24 mouse cellular contexts compared by ENCODE assay signal in the genomic region with DNA sequence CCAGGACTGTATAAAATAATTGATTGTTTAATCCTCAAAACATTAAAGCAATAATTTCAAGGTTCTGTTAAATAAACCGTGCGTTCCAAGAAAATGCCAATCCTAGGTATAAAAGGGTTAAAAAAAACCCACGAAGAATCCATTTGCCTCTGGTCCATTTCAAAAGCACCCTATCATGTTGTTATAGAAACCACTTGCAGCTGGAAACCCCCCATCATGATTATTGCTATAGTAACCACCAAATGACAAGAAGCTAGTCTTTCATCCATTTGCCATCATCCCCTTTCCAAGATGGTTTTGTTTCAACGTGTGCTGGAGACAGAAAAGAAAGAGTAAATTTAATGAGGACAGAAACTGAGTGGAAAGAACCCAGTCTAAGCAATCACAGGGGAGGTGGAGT. TPM values are rescaled to one million over a fixed set of nuclear protein-coding genes. Genes with fewer than 3 reads are reported as not detected.
DNase-seq lines count a peak whose midpoint lies in the region; ATAC-seq and TF ChIP-seq lines count a peak whose summit lies in the region.
"Had no signal": no experiment of that assay in that cellular context is flagged by ENCODE, and none has a peak within 500 bp of the region (broad histone marks: within the 10 kb centered on the region; RNA-seq: fewer than 3 reads in every experiment).

No protein-coding gene starts in this region.

- H3K27me3 ChIP-seq in forebrain, embryonic 14.5 days (replicated peaks; ENCODE audit: control insufficient read depth, insufficient read depth, low read length) = no peaks in the 10 kb centered on the region
- no peaks in the 10 kb centered on the region for H3K27me3 ChIP-seq in forebrain, embryonic 11.5 days (ENCODE audit: control insufficient read depth, insufficient read depth, low read length)
- no peaks in the 10 kb centered on the region for H3K27me3 ChIP-seq in midbrain, embryonic 11.5 days (ENCODE audit: control insufficient read depth, insufficient read depth, low read length)
- no peaks in the 10 kb centered on the region for H3K27me3 ChIP-seq in midbrain, embryonic 10.5 days (ENCODE audit: low read depth, poor library complexity, severe bottlenecking)
- no peaks in the 10 kb centered on the region for H3K27me3 ChIP-seq in midbrain, embryonic 16.5 days (ENCODE audit: control insufficient read depth, insufficient read depth, low read depth, low read length)
- H3K27me3 ChIP-seq in midbrain, embryonic 15.5 days (replicated peaks) = no peaks in the 10 kb centered on the region
- H3K27me3 ChIP-seq in midbrain, postnatal 0 days (ENCODE audit: insufficient read depth, low read length) = no peaks in the 10 kb centered on the region
- H3K27me3 ChIP-seq: embryonic facial prominence, embryonic 12.5 days; forebrain, embryonic 12.5 days; forebrain, embryonic 15.5 days had no signal

- no peak for ATAC-seq in forebrain, embryonic 14.5 days
- no peak for ATAC-seq in forebrain, embryonic 11.5 days (replicated peaks; ENCODE audit: low FRiP score)
- peak; percentile 47; the same call in 1 of the 2 replicates for ATAC-seq in midbrain, embryonic 11.5 days (ENCODE audit: low FRiP score)
- ATAC-seq in midbrain, embryonic 16.5 days = 0 out of 2 replicates have a peak, but pooled peaks have one; percentile 14
- no peak for ATAC-seq in midbrain, embryonic 15.5 days (replicated peaks)
- ATAC-seq in midbrain, postnatal 0 days (ENCODE audit: low FRiP score) = no peak
- ATAC-seq: forebrain, embryonic 15.5 days; forebrain, postnatal 0 days had no signal

- peak; percentile 69 for DNase-seq in forebrain, embryonic 14.5 days (ENCODE audit: low spot score)
- no peak for DNase-seq in forebrain, embryonic 11.5 days (ENCODE audit: low spot score)
- DNase-seq in midbrain, embryonic 11.5 days (ENCODE audit: low spot score, missing footprints) = no peak
- DNase-seq in midbrain, embryonic 10.5 days (ENCODE audit: low spot score) = no peak
- DNase-seq in midbrain, postnatal 0 days (ENCODE audit: low spot score) = peak; percentile 10
- no peak for DNase-seq in kidney, adult 9 months
- DNase-seq: adrenal gland, adult 2 months; adrenal gland, postnatal 10 days; adrenal gland, postnatal 25 days; cerebellum, adult 11-12 months; cerebellum, adult 2 months; cerebellum, adult 9-10 months; cerebellum, postnatal 10 days; cerebellum, postnatal 25 days; embryo, embryonic 11 days; forebrain, postnatal 0 days had no signal

- TF ChIP-seq CTCF in midbrain, postnatal 0 days (IDR thresholded peaks at IDR 0.05) = no peak

- H3K4me2 ChIP-seq in forebrain, embryonic 14.5 days (ENCODE audit: low read length) = no peak overlapping the region
- H3K4me2 ChIP-seq in forebrain, embryonic 11.5 days (ENCODE audit: low read depth, low read length, severe bottlenecking) = no peak overlapping the region
- no peak overlapping the region for H3K4me2 ChIP-seq in midbrain, embryonic 11.5 days
- H3K4me2 ChIP-seq in midbrain, embryonic 16.5 days (ENCODE audit: low read length) = no peak overlapping the region
- no peak overlapping the region for H3K4me2 ChIP-seq in midbrain, embryonic 15.5 days
- no peak overlapping the region for H3K4me2 ChIP-seq in midbrain, postnatal 0 days (ENCODE audit: low read depth, low read length, poor library complexity, severe bottlenecking)
- H3K4me2 ChIP-seq: embryonic facial prominence, embryonic 12.5 days; forebrain, embryonic 12.5 days; forebrain, embryonic 15.5 days had no signal

- H3K4me1 ChIP-seq in forebrain, embryonic 14.5 days (ENCODE audit: control insufficient read depth, insufficient read depth, low read length) = peaks cover 19% of the 10 kb centered on the region
- peaks cover 13% of the 10 kb centered on the region for H3K4me1 ChIP-seq in forebrain, embryonic 11.5 days (replicated peaks; ENCODE audit: control insufficient read depth, insufficient read depth, low read length)
- H3K4me1 ChIP-seq in midbrain, embryonic 11.5 days (ENCODE audit: control insufficient read depth, insufficient read depth, low read length) = peaks cover 11% of the 10 kb centered on the region; the same call in 1 of the 2 replicates
- peaks cover 17% of the 10 kb centered on the region for H3K4me1 ChIP-seq in midbrain, embryonic 10.5 days
- H3K4me1 ChIP-seq in midbrain, embryonic 16.5 days (ENCODE audit: control insufficient read depth, insufficient read depth, low read length) = peaks cover 18% of the 10 kb centered on the region
- H3K4me1 ChIP-seq in midbrain, embryonic 15.5 days = peaks cover 22% of the 10 kb centered on the region
- peaks cover 5% of the 10 kb centered on the region; the same call in 1 of the 2 replicates for H3K4me1 ChIP-seq in midbrain, postnatal 0 days (ENCODE audit: insufficient read depth, low read length)

- H3K36me3 ChIP-seq in forebrain, embryonic 14.5 days (ENCODE audit: control insufficient read depth, insufficient read depth, low read length) = no peaks in the 10 kb centered on the region
- no peaks in the 10 kb centered on the region for H3K36me3 ChIP-seq in forebrain, embryonic 11.5 days (ENCODE audit: control insufficient read depth, insufficient read depth, low read length)
- no peaks in the 10 kb centered on the region for H3K36me3 ChIP-seq in midbrain, embryonic 11.5 days (ENCODE audit: control insufficient read depth, insufficient read depth, low read length)
- no peaks in the 10 kb centered on the region for H3K36me3 ChIP-seq in midbrain, embryonic 10.5 days
- H3K36me3 ChIP-seq in midbrain, embryonic 16.5 days (ENCODE audit: control insufficient read depth, insufficient read depth, low read length) = no peaks in the 10 kb centered on the region
- no peaks in the 10 kb centered on the region for H3K36me3 ChIP-seq in midbrain, embryonic 15.5 days (replicated peaks)
- H3K36me3 ChIP-seq in midbrain, postnatal 0 days (ENCODE audit: insufficient read depth, low read length) = no peaks in the 10 kb centered on the region
- H3K36me3 ChIP-seq: embryonic facial prominence, embryonic 10.5 days; embryonic facial prominence, embryonic 12.5 days; forebrain, embryonic 12.5 days; forebrain, embryonic 15.5 days had no signal

- no peaks in the 10 kb centered on the region for H3K9me3 ChIP-seq in forebrain, embryonic 14.5 days (replicated peaks; ENCODE audit: control insufficient read depth, low read length)
- no peaks in the 10 kb centered on the region for H3K9me3 ChIP-seq in forebrain, embryonic 11.5 days (ENCODE audit: control insufficient read depth, low read length)
- H3K9me3 ChIP-seq in midbrain, embryonic 11.5 days (ENCODE audit: control insufficient read depth, low read length) = no peaks in the 10 kb centered on the region
- H3K9me3 ChIP-seq in midbrain, embryonic 10.5 days (replicated peaks) = no peaks in the 10 kb centered on the region
- H3K9me3 ChIP-seq in midbrain, embryonic 16.5 days (replicated peaks; ENCODE audit: control insufficient read depth, low read length, poor library complexity, severe bottlenecking) = no peaks in the 10 kb centered on the region
- H3K9me3 ChIP-seq in midbrain, embryonic 15.5 days = no peaks in the 10 kb centered on the region
- no peaks in the 10 kb centered on the region for H3K9me3 ChIP-seq in midbrain, postnatal 0 days (ENCODE audit: low read length)
- H3K9me3 ChIP-seq: embryonic facial prominence, embryonic 10.5 days; embryonic facial prominence, embryonic 12.5 days; forebrain, embryonic 12.5 days; forebrain, embryonic 15.5 days had no signal

- H3K4me3 ChIP-seq in forebrain, embryonic 14.5 days (ENCODE audit: low read depth, low read length) = no peak overlapping the region
- H3K4me3 ChIP-seq in forebrain, embryonic 11.5 days (ENCODE audit: low read depth, low read length) = no peak overlapping the region
- no peak overlapping the region for H3K4me3 ChIP-seq in midbrain, embryonic 11.5 days (ENCODE audit: low read depth, low read length)
- no peak overlapping the region for H3K4me3 ChIP-seq in midbrain, embryonic 10.5 days
- H3K4me3 ChIP-seq in midbrain, embryonic 16.5 days (ENCODE audit: low read depth, low read length) = no peak overlapping the region
- H3K4me3 ChIP-seq in midbrain, embryonic 15.5 days = no peak overlapping the region
- H3K4me3 ChIP-seq in midbrain, postnatal 0 days (ENCODE audit: low read depth, low read length) = no peak overlapping the region
- H3K4me3 ChIP-seq: embryonic facial prominence, embryonic 10.5 days; embryonic facial prominence, embryonic 12.5 days; forebrain, embryonic 12.5 days; forebrain, embryonic 15.5 days had no signal

- no peak overlapping the region for H3K9ac ChIP-seq in forebrain, embryonic 14.5 days (ENCODE audit: low read length)
- no peak overlapping the region for H3K9ac ChIP-seq in forebrain, embryonic 11.5 days (ENCODE audit: low read length)
- H3K9ac ChIP-seq in midbrain, embryonic 11.5 days (ENCODE audit: low read length) = no peak overlapping the region
- no peak overlapping the region for H3K9ac ChIP-seq in midbrain, embryonic 16.5 days (ENCODE audit: low read depth, low read length)
- H3K9ac ChIP-seq in midbrain, embryonic 15.5 days = no peak overlapping the region
- H3K9ac ChIP-seq in midbrain, postnatal 0 days (replicated peaks; ENCODE audit: low read length, poor library complexity, severe bottlenecking) = no peak overlapping the region
- H3K9ac ChIP-seq: embryonic facial prominence, embryonic 12.5 days; forebrain, embryonic 12.5 days; forebrain, embryonic 15.5 days; forebrain, postnatal 0 days had no signal

- no peak overlapping the region for H3K27ac ChIP-seq in forebrain, embryonic 14.5 days (ENCODE audit: low read depth, low read length)
- H3K27ac ChIP-seq in forebrain, embryonic 11.5 days (ENCODE audit: low read depth, low read length) = no peak overlapping the region
- no peak overlapping the region for H3K27ac ChIP-seq in midbrain, embryonic 11.5 days (ENCODE audit: low read depth, low read length)
- no peak overlapping the region for H3K27ac ChIP-seq in midbrain, embryonic 10.5 days (replicated peaks)
- no peak overlapping the region for H3K27ac ChIP-seq in midbrain, embryonic 16.5 days (ENCODE audit: low read length)
- no peak overlapping the region for H3K27ac ChIP-seq in midbrain, embryonic 15.5 days
- no peak overlapping the region for H3K27ac ChIP-seq in midbrain, postnatal 0 days (ENCODE audit: low read depth, low read length)
- H3K27ac ChIP-seq: embryonic facial prominence, embryonic 10.5 days; embryonic facial prominence, embryonic 12.5 days; forebrain, embryonic 12.5 days; forebrain, embryonic 15.5 days had no signal

- WGBS in forebrain, embryonic 14.5 days = 34% methylated on average over 4 of the region's 4 CpGs
- 41% methylated on average over 4 of the region's 4 CpGs for WGBS in forebrain, embryonic 11.5 days
- WGBS in midbrain, embryonic 11.5 days = 28% methylated on average over 4 of the region's 4 CpGs
- 43% methylated on average over 4 of the region's 4 CpGs for WGBS in midbrain, embryonic 10.5 days
- 21% methylated on average over 4 of the region's 4 CpGs for WGBS in midbrain, embryonic 16.5 days
- WGBS in midbrain, embryonic 15.5 days = 24% methylated on average over 4 of the region's 4 CpGs
- 32% methylated on average over 4 of the region's 4 CpGs for WGBS in midbrain, postnatal 0 days

RNA-seq across cellular contexts. Expression of a gene that starts 28.3 kb away (rescaled TPM):
- 1.3 and 1.8 TPM in 2 replicates for polyA plus RNA-seq in forebrain, embryonic 14.5 days (2014; fragmentation: Nextera tagmentation; extraction: Ambion mirVana)
- 2.0 and 2.1 TPM in 2 replicates for polyA plus RNA-seq in forebrain, embryonic 11.5 days (2014; fragmentation: Nextera tagmentation; extraction: Ambion mirVana)
- 2.0 and 2.5 TPM in 2 replicates for polyA plus RNA-seq in midbrain, embryonic 11.5 days (2014; fragmentation: Nextera tagmentation; extraction: Ambion mirVana)
- polyA plus RNA-seq in midbrain, embryonic 10.5 days (2016; fragmentation: Nextera tagmentation; extraction: Ambion mirVana) = 1.2 and 1.9 TPM in 2 replicates
- polyA plus RNA-seq in midbrain, embryonic 16.5 days (2015; fragmentation: Nextera tagmentation; extraction: Ambion mirVana) = 2.2 and 3.2 TPM in 2 replicates
- polyA plus RNA-seq in midbrain, embryonic 15.5 days (2015; fragmentation: Nextera tagmentation; extraction: Ambion mirVana) = 2.4 and 3.0 TPM in 2 replicates
- total RNA-seq in midbrain, postnatal 0 days (2014; rRNA removed) = 3.0 and 7.9 TPM in 2 replicates
- polyA plus RNA-seq in midbrain, postnatal 0 days (2015; fragmentation: Nextera tagmentation; extraction: Ambion mirVana) = 1.1 and 1.8 TPM in 2 replicates
- total RNA-seq: adrenal gland, adult 2 months; adrenal gland, postnatal 25 days; MEL had no signal
- polyA plus RNA-seq: adrenal gland, adult 2 months; C2C12 had no signal

Comparison
In these comparisons a context has a peak if more than half of its experiments do, and no peak if none do; other contexts are left out.
1. ATAC-seq: peak in midbrain, embryonic 11.5 days (single experiment) and midbrain, embryonic 16.5 days (single experiment); none in forebrain, embryonic 14.5 days (single experiment), forebrain, embryonic 11.5 days (single experiment), midbrain, embryonic 15.5 days (single experiment) and midbrain, postnatal 0 days (single experiment).
2. DNase-seq: peak in forebrain, embryonic 14.5 days (single experiment) and midbrain, postnatal 0 days (single experiment); none in forebrain, embryonic 11.5 days (single experiment), midbrain, embryonic 11.5 days (single experiment), midbrain, embryonic 10.5 days (single experiment) and kidney, adult 9 months (single experiment).